Mouse (Mus musculus) lung, embryonic 14.5 days (tissue): Measurements from ENCODE around the gene Psmd14. TPM values are rescaled to one million over a fixed set of nuclear protein-coding genes. Genes with fewer than 3 reads are reported as not detected.

ENCODE experiments used
- ATAC-seq: fragments of 200-750 bp; cut with Nextera tagmentation; 2 replicates; pipeline ENCODE4 v1.8.0; 2017; ENCODE audit warnings: mild to moderate bottlenecking, moderate TSS enrichment, moderate library complexity; ENCODE audit not compliant: insufficient read depth
- DNase-seq: peaks from one replicate; pipeline ENCODE4 v3.0.0-alpha.2; 2015
- H3K27ac ChIP-seq: fragments of 300-500 bp; sonication (generic); 2 replicates; pipeline ENCODE4 v1.5.1; 2014; ENCODE audit warnings: low read depth, mild to moderate bottlenecking, moderate library complexity
- H3K27me3 ChIP-seq: fragments of 300-500 bp; sonication (generic); 2 replicates; pipeline ENCODE4 v1.6.1; 2014; ENCODE audit warnings: low read length, control low read depth; ENCODE audit not compliant: insufficient read depth
- H3K36me3 ChIP-seq: fragments of 300-500 bp; sonication (generic); 2 replicates; pipeline ENCODE4 v1.6.1; 2014; ENCODE audit warnings: control low read depth; ENCODE audit not compliant: insufficient read depth
- H3K4me1 ChIP-seq: fragments of 300-500 bp; sonication (generic); 2 replicates; pipeline ENCODE4 v1.6.1; 2014; ENCODE audit warnings: antibody characterized with exemption, control low read depth; ENCODE audit not compliant: insufficient read depth
- H3K4me2 ChIP-seq: fragments of 300-500 bp; sonication (generic); 2 replicates; pipeline ENCODE4 v1.6.1; 2014; ENCODE audit warnings: mild to moderate bottlenecking
- H3K4me3 ChIP-seq: fragments of 300-500 bp; sonication (generic); 2 replicates; pipeline ENCODE4 v1.5.1; 2014; ENCODE audit warnings: low read depth, low read length
- H3K9ac ChIP-seq: fragments of 300-500 bp; sonication (generic); 2 replicates; pipeline ENCODE4 v1.6.1; 2014
- H3K9me3 ChIP-seq: fragments of 300-500 bp; sonication (generic); 2 replicates; pipeline ENCODE4 v1.6.1; 2016; ENCODE audit warnings: low read depth, low read length, control low read depth
- CTCF ChIP-seq: IDR thresholded peaks from 2 replicates; pipeline ENCODE4 v1.5.1; 2016; ENCODE audit warnings: antibody characterized with exemption, low read depth
- WGBS: fragments of 180-500 bp; shearing (Covaris S2); extraction: QIAGEN DNeasy Blood & Tissue Kit; methylation state at CpG from one replicate; pipeline ENCODE4 v1.1.7; 2014; 5-methylcytosine and 5-hydroxymethylcytosine counted together
- polyA plus RNA-seq: library from polyadenylated mRNA; unstranded; fragments of >200 nt; fragmentation: Nextera tagmentation; extraction: Ambion mirVana; gene quantifications from 2 replicates; pipeline ENCODE4 v1.2.1, GENCODE M21; 2014

Gene Psmd14
- polyA plus RNA-seq, 1 experiment from 2014 or later = 205 TPM

GRCm38 (mm10) chr2:61686533-61686932, 25.0 kb upstream of the Psmd14 start:
- no peaks in the 10 kb centered on the region for H3K9me3 ChIP-seq

DNA sequence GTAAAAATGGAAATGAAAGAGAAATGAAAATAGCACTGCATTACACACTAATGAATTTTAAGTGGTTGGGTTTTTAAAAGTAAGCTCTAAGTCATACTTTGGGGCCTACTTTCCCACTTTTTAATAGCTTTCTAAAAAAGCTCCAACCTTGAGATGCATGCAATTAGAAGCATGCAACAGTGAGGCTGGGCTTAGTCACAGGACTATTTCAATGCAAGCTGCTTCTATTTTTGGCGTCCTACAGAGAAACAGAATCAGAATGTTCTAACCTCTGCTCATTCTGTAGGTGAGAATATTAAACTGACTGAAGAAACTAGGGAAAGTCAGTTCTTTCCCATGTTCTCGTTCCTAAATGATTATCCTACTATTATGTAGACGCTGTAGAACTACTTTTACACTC, 22.4 kb upstream of the Psmd14 start:
- H3K27me3 ChIP-seq = no peaks in the 10 kb centered on the region
- ATAC-seq (no peak), DNase-seq (no peak)
- H3K36me3 ChIP-seq = no peaks in the 10 kb centered on the region
- no peak overlapping the region for H3K27ac ChIP-seq
- H3K4me3 ChIP-seq = no peak overlapping the region
- no peaks in the 10 kb centered on the region for H3K4me1 ChIP-seq
- no peak overlapping the region for H3K9ac ChIP-seq
- no peak overlapping the region for H3K4me2 ChIP-seq
- no peaks in the 10 kb centered on the region for H3K9me3 ChIP-seq
- TF ChIP-seq CTCF = no peak
- 80% methylated on average over 3 of the region's 3 CpGs for WGBS

More at GRCm38 (mm10) chr2:61686533-61686932, 25.0 kb upstream of the Psmd14 start:
- WGBS = 68% methylated on average over 1 of the region's 1 CpGs
- Histone ChIP-seq H3K9ac (no peak overlapping the region), H3K4me2 (no peak overlapping the region), H3K4me3 (no peak overlapping the region), H3K4me1 (no peaks in the 10 kb centered on the region), H3K27me3 (no peaks in the 10 kb centered on the region), H3K36me3 (no peaks in the 10 kb centered on the region), H3K27ac (no peak overlapping the region)
- ATAC-seq (no peak), DNase-seq (no peak)
- TF ChIP-seq CTCF = no peak

- no peak for TF ChIP-seq CTCF
- H3K4me2 ChIP-seq = no peak overlapping the region
- no peaks in the 10 kb centered on the region for H3K36me3 ChIP-seq
- no peak overlapping the region for H3K4me3 ChIP-seq
- no peak for ATAC-seq
- H3K9me3 ChIP-seq = no peaks in the 10 kb centered on the region
- H3K9ac ChIP-seq = no peak overlapping the region
- WGBS = 89% methylated on average over 3 of the region's 3 CpGs
- DNase-seq = no peak
- peaks cover 9% of the 10 kb centered on the region; the same call in 1 of the 2 replicates for H3K4me1 ChIP-seq
- no peaks in the 10 kb centered on the region for H3K27me3 ChIP-seq
- H3K27ac ChIP-seq = no peak overlapping the region
Observed at GRCm38 (mm10) chr2:61709570-61709969, 1.9 kb upstream of the Psmd14 start.

DNA sequence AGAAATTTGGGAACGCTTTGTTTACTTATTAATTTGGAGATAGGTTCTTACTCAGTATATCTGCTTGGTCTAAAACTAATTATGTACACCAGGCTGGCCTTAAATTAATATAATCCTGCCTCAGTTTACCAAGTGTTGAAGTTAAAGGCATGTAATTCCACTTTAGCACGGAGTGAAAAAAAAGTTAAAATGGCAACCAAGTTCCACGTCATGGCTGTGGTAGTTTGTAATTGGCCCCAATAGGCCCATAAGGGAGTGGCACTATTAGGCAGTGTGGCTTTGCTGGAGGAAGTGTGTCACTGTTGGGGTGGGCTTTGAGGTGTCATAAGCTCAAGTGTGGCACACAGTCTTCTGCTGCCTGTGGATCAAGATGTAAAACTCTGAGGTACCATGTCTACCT, 1.0 kb downstream of the Psmd14 start:
- H3K27ac ChIP-seq = no peak overlapping the region; the same call in 1 of the 2 replicates
- H3K27me3 ChIP-seq = no peaks in the 10 kb centered on the region
- peak; percentile 3 for DNase-seq
- no peaks in the 10 kb centered on the region for H3K36me3 ChIP-seq
- peak overlapping the region; percentile 90 for H3K4me3 ChIP-seq
- no peak for ATAC-seq
- 49% methylated on average over 3 of the region's 3 CpGs for WGBS
- H3K9me3 ChIP-seq = no peaks in the 10 kb centered on the region
- peak overlapping the region; percentile 84 for H3K4me2 ChIP-seq
- H3K4me1 ChIP-seq = peaks cover 9% of the 10 kb centered on the region; the same call in 1 of the 2 replicates
- TF ChIP-seq CTCF = no peak
- H3K9ac ChIP-seq = peak overlapping the region; percentile 87

DNA sequence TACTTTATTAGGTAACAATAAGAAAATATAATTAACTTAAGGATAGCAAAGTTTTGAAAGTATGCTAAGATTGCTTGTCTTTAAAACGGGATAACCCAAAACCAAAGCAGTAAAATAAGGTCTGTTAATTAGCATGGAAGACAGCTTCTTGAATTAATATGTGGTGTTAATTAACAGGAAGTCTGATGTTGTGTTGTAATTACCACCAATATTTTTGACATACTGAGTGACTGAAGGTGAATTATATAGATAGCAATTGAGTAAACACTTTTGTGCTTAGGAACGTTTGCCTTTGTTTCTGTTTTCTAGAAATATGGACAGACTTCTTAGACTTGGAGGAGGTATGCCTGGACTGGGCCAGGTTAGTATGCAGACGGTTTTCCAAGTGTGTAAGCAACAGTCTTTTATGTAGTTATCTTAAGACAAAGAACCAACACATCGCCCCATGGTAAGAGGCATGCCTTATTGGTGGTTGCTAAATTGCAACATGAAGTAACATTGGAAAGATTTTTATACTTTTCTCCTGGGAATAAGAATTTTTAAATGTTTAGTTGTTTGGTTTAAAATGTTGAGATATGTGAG, 11.0 kb downstream of the Psmd14 start:
- 77% methylated on average over 4 of the region's 4 CpGs for WGBS
- Histone ChIP-seq H3K4me3 (no peak overlapping the region), H3K27ac (no peak overlapping the region), H3K9me3 (no peaks in the 10 kb centered on the region), H3K9ac (no peak overlapping the region), H3K27me3 (no peaks in the 10 kb centered on the region), H3K4me1 (no peaks in the 10 kb centered on the region), H3K36me3 (no peaks in the 10 kb centered on the region), H3K4me2 (no peak overlapping the region)
- TF ChIP-seq CTCF = no peak
- ATAC-seq (no peak), DNase-seq (no peak)

DNA sequence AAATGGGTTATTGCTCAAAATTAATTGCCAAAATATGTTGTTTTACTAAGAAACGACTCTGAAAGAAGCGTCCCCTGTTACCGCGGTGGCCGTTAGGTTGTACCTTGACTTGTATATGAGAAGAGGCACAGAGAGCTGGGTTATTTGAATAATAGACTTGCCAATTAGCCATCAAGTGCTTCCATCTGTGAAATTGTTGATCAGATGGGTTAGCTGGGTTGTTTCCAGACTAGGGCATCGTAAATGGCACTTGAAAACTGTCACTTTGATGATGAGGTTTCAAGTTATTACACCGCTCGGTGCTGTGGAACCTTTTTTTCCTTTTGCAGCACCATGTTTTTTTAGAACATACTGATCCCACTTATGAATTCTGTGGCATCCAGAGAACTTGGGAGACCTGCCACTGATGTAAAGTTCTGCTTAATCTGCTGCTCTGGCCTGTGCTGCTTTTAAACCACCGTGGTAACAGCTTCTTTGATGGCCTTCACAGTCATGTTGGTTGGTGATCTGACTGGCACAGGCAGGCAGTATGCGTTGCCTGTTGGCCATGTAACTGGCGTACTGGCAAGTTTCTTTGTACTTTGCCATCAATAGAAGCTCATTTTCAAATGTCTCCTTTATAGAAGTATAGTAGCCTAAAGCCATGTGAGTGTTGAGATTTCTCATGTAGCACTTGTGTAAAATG, 21.4 kb downstream of the Psmd14 start:
- H3K9me3 ChIP-seq = no peaks in the 10 kb centered on the region
- no peak overlapping the region for H3K9ac ChIP-seq
- H3K27ac ChIP-seq = no peak overlapping the region
- DNase-seq (no peak), ATAC-seq (no peak)
- no peak overlapping the region for H3K4me3 ChIP-seq
- WGBS = 91% methylated on average over 11 of the region's 11 CpGs
- H3K4me2 ChIP-seq = no peak overlapping the region
- H3K36me3 ChIP-seq = peaks cover 5% of the 10 kb centered on the region; the same call in 1 of the 2 replicates
- no peaks in the 10 kb centered on the region for H3K4me1 ChIP-seq
- no peaks in the 10 kb centered on the region for H3K27me3 ChIP-seq
- no peak for TF ChIP-seq CTCF

- H3K27me3 ChIP-seq = no peaks in the 10 kb centered on the region
- H3K4me1 ChIP-seq = no peaks in the 10 kb centered on the region
- peaks cover 5% of the 10 kb centered on the region; the same call in 1 of the 2 replicates for H3K36me3 ChIP-seq
- no peak overlapping the region for H3K4me2 ChIP-seq
- ATAC-seq (no peak), DNase-seq (no peak)
- TF ChIP-seq CTCF = no peak
- 79% methylated on average over 1 of the region's 1 CpGs for WGBS
- no peaks in the 10 kb centered on the region for H3K9me3 ChIP-seq
- H3K9ac ChIP-seq = no peak overlapping the region
- no peak overlapping the region for H3K27ac ChIP-seq
- no peak overlapping the region for H3K4me3 ChIP-seq
Observed at GRCm38 (mm10) chr2:61734175-61734574, 22.7 kb downstream of the Psmd14 start.
